Mouse (Mus musculus) B cell, adult 2 months (primary cell): ENCODE measurements around the gene Sh3bp4.

ENCODE experiments used
- DNase-seq, 2 experiments: peaks; one replicate each; pipeline ENCODE4 v3.0.0; 2022

Gene Sh3bp4

DNA sequence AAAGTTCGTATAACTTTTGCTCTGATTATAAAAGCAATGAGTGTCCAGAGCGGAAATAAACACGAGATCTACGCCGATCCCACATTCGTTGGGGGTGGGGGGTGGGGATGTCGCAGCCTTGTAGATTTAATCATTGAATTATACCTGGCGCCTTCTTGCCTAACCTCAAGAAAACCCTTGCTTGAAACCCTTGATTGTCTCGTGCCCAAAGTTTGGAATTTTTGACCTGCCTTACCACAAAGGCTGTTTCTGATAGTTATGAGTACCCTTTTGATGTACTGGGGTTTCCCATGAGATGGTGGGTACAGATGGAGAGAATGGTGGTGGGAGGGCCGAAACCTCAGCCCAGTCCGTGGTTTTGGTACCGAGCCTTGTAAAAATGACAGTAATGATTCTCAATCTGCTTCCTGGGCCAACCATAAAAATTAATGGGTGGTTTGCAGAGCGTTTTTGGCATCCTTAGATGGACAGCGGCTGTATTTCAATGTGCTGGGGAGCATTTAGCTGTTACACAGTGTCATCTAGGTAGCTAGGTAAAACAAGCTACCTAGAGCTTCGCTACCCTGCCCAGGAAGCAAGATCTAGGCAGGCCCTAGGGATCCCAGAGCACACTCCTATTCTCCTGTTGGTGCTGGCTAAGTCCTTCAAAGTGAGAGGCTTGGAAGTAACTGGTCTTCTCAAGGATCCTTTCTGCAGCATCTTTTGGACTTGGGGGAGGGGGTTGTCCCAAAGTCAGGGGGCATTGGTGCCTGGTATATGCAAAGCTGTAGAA, 1.3 kb downstream of the Sh3bp4 start:
- DNase-seq, result no peak

GRCm38 (mm10) chr1:89072143-89072990, 2.2 kb downstream of the Sh3bp4 start:
- DNase-seq, result no peak

DNA sequence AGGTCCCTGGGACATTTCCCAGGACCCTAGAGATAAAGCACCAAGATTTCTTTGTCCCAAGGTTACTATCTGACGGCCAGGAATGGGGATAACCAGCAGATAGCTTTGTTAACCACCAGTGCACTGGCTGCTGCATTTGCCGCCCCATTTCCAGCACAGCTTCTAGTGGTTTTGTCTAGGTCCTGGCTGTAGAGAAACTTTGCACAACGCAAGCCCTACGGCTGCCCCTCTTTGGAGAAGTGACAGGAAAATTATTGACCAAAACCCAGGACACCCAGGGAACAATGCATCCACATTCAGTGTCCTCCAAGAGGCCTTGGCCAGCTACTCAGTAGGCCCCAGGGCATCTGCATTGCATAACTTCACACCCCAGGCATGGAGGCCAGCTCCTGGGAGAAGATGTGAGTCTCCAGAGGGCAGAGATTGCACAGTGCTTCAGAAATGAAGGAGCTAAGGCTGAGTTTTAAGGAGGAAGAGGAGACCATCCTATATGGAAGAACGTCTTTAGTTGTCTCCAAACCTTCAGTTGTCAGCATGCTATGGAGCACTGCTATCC, 3.2 kb downstream of the Sh3bp4 start:
- DNase-seq, result no peak

DNA sequence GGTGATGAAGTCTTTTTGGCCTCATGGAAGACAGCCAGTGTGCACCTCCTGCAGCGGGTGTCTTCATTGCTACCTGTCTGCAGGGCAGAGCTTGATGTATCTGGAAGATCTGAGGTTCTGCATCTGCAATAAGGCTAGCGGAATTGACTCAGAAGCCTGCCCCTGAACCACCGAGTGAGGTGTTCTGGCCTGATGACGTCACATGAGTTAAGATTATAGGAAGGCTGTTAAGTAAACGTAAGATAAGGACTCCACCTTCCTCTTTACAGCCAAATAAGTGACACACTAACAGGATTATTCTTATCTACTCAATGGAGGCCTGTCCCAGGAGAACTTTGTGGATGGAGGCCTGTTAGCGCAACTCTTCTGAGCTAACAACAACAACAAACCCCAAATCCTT, 4.5 kb downstream of the Sh3bp4 start:
- DNase-seq, result no peak

- no peak for DNase-seq
Measured at GRCm38 (mm10) chr1:89075120-89075519, 4.9 kb downstream of the Sh3bp4 start.

GRCm38 (mm10) chr1:89076777-89077176, 6.6 kb downstream of the Sh3bp4 start:
- no peak for DNase-seq

GRCm38 (mm10) chr1:89078240-89078639, 8.0 kb downstream of the Sh3bp4 start:
- no peak for DNase-seq

- DNase-seq, result no peak
Measured at GRCm38 (mm10) chr1:89078730-89079129, 8.5 kb downstream of the Sh3bp4 start.

DNA sequence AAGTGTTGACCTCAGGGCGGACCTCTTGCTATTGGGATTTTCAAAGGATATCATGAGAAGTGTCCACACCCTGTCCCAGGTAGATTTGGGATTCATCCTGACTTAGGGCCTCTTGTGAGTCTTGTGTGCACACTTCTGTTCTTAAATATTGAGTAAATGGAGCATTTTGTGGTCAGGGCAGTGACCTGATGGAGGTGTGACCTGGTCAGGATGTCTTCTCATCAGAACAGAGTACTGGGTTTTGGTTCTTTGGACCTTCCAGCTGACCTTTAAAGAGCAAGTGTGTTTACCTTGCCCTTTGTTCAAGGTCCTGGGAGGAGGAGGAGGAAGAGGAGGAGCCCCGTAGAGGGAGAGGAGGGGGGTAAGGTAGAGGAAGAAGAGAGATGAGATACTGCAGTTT, 9.0 kb downstream of the Sh3bp4 start:
- DNase-seq, result no peak

GRCm38 (mm10) chr1:89080371-89080770, 10.2 kb downstream of the Sh3bp4 start:
- DNase-seq, result no peak

DNA sequence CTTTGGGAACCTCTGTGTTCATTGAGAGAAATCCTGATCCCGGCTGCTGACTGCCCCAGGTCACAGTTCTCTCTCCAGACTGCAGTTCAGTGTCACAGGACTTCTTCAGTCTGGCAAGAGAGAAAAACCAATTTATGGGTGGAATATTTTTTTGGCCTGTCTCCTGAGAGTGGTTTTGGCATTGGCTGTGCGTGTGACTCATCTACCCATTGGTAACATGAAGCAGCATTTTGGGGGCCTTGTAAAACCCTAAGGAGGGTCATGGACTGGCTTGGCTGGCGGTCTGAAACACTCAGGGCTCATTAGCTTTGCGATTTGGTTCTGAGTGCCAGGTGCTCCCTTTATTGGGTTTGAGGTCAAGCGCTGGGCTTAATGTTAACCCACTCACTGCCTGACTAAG, 10.6 kb downstream of the Sh3bp4 start:
- DNase-seq, result no peak

- no peak for DNase-seq
Measured at GRCm38 (mm10) chr1:89081371-89081770, 11.2 kb downstream of the Sh3bp4 start.

DNA sequence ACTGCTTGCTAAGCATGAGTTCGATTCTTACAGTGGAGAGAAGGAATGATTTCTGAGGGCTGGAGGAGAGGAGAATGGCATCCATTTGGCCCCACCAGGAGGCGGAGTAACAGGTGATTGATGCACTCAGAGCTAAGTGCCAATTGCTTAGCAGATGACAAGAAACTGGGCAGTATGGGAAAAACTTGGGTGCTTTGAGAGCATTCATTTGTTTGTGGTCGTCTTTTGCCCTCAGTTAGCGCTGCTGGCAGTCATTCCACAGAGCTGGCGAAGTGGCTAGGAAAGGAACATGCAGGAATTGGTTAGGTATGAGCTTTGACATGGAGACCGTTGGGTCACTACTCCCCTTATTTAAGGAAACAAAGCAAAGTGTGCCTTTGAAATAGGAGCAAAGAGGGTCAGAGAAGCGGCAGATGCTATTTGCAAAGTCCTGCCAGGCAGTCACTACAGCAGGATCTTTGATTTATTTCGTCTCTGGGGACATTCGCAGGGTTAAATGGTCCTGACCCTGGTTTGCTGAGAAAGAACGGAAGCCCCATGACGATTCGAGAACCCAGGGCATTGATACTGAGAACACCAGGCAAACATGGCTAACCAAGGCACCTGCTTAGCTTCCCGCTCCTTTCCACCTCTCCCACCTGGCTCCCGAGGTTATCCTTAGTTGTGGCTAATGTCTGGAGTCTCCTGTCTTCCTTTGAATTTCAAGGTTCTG, 12.1 kb downstream of the Sh3bp4 start:
- DNase-seq, result no peak

DNA sequence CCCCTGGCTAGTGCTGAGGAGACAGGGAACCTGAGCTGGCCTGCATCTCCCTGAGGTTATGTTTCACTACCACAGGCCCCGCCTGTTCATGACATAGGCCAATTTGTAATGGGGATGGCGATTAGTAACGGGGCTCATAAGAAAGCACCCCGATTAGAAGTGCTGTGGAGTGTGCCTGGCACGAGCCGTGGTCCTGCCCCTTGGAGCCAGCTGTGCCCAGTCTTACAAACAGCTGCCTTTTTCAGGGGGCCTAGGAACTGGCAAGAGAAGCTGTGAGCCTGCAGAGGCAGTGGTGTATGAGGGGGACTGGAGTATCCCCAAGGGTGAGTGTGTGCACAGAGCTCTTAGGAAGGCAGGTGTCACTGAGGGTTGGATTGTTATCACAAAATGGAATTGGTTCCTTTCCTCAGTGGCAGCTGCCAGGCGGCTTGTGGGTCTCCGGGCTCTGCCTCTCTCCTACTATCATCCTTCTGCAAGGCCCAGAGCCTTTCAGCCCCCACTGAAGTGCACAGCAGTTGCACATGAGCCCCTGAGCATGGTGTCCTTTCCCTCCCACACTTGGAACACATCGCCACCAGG, 16.4 kb downstream of the Sh3bp4 start:
- DNase-seq, result no peak

DNA sequence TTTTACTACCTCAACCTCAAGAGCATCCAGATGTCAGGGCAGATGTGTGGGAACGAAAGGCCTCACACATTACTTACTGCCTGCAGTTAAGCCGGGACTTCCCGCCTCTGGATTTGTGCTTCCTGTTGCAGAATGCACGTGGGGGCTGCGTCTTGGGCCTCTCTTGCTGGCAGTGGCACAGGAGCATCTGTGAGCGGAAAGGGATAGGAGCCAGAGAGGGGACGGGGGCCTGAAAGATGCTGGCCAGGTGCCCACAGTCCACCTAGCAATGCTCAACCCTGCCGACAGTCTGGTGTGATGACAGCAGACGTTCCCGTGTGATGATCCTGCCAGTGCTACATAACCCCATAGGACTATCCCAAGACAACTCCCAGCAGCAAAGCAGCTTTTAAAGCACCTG, 17.9 kb downstream of the Sh3bp4 start:
- DNase-seq, result no peak

- DNase-seq, result no peak
Measured at GRCm38 (mm10) chr1:89088748-89089288, 18.6 kb downstream of the Sh3bp4 start.

- no peak for DNase-seq
Measured at GRCm38 (mm10) chr1:89089821-89090600, 19.8 kb downstream of the Sh3bp4 start.

DNA sequence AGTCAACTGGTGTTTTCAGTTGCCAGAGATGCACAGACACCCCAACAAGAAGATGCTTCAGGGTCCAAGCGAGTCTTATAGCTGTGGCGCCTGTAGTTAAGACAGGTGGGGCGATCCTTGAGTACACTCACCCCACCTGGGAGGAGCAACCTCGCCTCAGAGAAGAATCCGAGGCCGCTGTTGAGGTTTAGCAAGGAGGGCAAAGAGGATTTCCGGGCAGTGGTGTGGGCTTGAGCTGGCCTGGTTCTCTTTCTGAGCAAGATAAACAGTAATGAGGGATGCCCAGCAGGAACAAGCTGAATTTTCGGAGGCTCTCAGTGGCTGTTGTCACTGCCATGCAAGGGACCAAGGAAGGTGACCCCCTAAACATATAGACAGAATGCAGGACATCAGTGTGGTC, 20.5 kb downstream of the Sh3bp4 start:
- DNase-seq, result no peak

- DNase-seq, result no peak
Measured at GRCm38 (mm10) chr1:89092019-89092418, 21.8 kb downstream of the Sh3bp4 start.

DNA sequence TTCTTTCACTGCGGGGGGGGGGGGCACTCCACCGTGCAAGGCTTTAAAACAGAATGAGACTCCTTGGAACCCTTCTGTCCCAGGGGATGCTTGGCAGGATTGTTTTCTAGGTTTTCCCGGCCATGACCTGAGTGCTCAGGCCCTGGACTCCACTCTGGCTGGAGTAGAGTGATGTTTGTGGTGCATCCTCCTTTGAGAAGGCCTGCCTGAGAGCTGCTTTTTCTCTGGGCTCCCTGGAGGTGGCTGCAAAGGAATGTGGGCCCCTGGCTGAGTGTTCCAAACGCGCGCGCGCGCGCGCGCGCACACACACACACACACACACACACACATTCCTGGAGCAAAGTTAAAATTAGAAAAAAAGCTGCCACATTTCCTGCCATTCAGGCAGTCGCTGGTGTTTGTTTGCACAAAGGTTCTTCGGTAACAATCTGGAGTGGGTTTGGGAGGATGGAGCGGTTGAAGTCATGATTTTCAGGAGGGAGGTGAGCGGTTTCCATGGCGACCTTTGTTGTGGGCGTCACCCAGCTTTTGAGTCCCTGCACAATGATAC, 22.3 kb downstream of the Sh3bp4 start:
- no peak for DNase-seq

DNA sequence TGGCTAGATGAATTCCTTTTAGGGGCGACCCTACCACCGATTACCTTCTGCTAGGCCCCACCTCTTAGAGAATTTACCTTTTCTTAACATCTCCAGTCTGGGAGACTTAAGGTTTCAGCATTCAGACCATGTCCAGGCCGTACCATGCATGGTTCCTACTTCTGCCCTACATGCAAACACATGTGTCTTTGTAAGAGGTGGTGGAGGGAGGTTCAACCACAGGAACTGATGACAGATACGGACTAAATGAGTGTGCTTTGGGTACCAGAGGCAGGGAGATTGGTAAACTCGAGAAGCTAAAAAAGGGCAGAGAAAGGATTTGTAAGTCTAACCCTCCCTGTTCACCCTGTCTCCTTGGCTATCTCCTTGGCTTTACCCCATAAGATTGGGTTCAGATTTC, 23.5 kb downstream of the Sh3bp4 start:
- DNase-seq, result no peak
